Mouse (Mus musculus) liver, adult 2 months (tissue): ENCODE results near the gene Slc12a1. TPM values are rescaled to one million over a fixed set of nuclear protein-coding genes. Genes with fewer than 3 reads are reported as not detected.

ENCODE experiments used
- DNase-seq: peaks from one replicate; pipeline ENCODE4 v3.0.0-alpha.2; 2011; ENCODE audit warnings: low read depth, low spot score; ENCODE audit errors: extremely low read depth
- H3K27ac ChIP-seq: fragments of 200-500 bp; replicated peaks from 2 replicates; pipeline ENCODE4 v1.5.1; 2012; ENCODE audit warnings: low read depth, mild to moderate bottlenecking, control low read depth, inconsistent platforms, low read length; ENCODE audit not compliant: insufficient read depth
- H3K27me3 ChIP-seq: fragments of 200-500 bp; 2 replicates; pipeline ENCODE4 v1.6.1; 2012; ENCODE audit warnings: mild to moderate bottlenecking, moderate library complexity, low read length, inconsistent platforms; ENCODE audit not compliant: control insufficient read depth, insufficient read depth
- H3K36me3 ChIP-seq: fragments of 200-500 bp; 2 replicates; pipeline ENCODE4 v1.6.1; 2012; ENCODE audit warnings: low read length, inconsistent platforms; ENCODE audit not compliant: control insufficient read depth, insufficient read depth
- H3K4me1 ChIP-seq: fragments of 200-500 bp; 2 replicates; pipeline ENCODE4 v1.6.1; 2011; ENCODE audit warnings: low read length; ENCODE audit not compliant: control insufficient read depth, insufficient read depth
- H3K4me3 ChIP-seq: fragments of 200-500 bp; 2 replicates; pipeline ENCODE4 v1.5.1; 2011; ENCODE audit warnings: low read depth, mild to moderate bottlenecking, control low read depth, low read length, moderate library complexity; ENCODE audit not compliant: insufficient read depth
- H3K79me2 ChIP-seq: fragments of 200-500 bp; 2 replicates; pipeline ENCODE4 v1.6.1; 2012; ENCODE audit warnings: inconsistent platforms, mild to moderate bottlenecking, low read length, moderate library complexity; ENCODE audit not compliant: control insufficient read depth, insufficient read depth
- H3K9ac ChIP-seq: fragments of 200-500 bp; 2 replicates; pipeline ENCODE4 v1.6.1; 2012; ENCODE audit warnings: low read depth, mild to moderate bottlenecking, control low read depth, inconsistent platforms, low read length
- CTCF ChIP-seq: fragments of 200-500 bp; IDR thresholded peaks from 2 replicates; pipeline ENCODE4 v1.5.1; 2011; ENCODE audit warnings: low read depth, low read length, control low read depth
- POLR2A ChIP-seq: fragments of 200-500 bp; IDR thresholded peaks from 2 replicates; pipeline ENCODE4 v1.6.1; 2011; ENCODE audit warnings: low read length, control low read depth; ENCODE audit not compliant: insufficient read depth; ENCODE audit errors: extremely low read depth
- WGBS: fragments of 180-500 bp; shearing (Covaris S2); methylation state at CpG from one replicate; pipeline ENCODE4 v1.1.7; 2018; 5-methylcytosine and 5-hydroxymethylcytosine counted together
- polyA plus RNA-seq: library from polyadenylated mRNA; depleted of rRNA; stranded (reverse); fragments of >200 nt; gene quantifications from 2 replicates; pipeline ENCODE4 v1.2.3, GENCODE M21; 2012
- total RNA-seq: library from RNA; depleted of rRNA; stranded (reverse); fragments of >200 nt; gene quantifications from 2 replicates; pipeline ENCODE4 v1.2.3, GENCODE M21; 2014

Gene Slc12a1
- total and polyA plus RNA-seq, 2 experiments = not detected

DNA sequence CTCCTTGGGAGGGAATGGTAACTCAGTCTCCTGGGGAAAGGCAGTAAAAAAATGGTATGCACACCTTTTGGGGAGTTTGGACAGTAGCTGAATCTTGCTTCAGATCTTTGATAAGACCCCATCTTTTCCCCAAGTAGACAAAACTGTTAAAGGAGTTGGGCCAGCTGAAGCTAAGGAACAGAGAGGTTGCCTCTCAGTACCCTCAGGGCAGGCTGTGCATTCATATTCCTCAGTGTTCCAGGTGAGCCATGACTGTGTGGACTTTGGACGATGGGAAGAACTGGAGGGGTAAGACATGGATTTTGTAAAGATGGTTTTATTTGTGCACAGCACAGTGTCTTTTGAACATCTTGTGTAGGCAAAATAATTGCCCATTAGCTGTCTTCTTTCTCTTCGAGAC lies 108.0 kb downstream of the Slc12a1 start:
- 75% methylated on average over 2 of the region's 2 CpGs for WGBS
- no peak overlapping the region for H3K4me3 ChIP-seq
- H3K36me3 ChIP-seq = peaks cover 2% of the 10 kb centered on the region; the same call in 1 of the 2 replicates
- no peak overlapping the region for H3K9ac ChIP-seq
- no peak overlapping the region for H3K27ac ChIP-seq
- no peaks in the 10 kb centered on the region; the same call in 1 of the 2 replicates for H3K27me3 ChIP-seq
- DNase-seq = no peak
- H3K4me1 ChIP-seq = no peaks in the 10 kb centered on the region
- TF ChIP-seq POLR2A = no peak
- no peak for TF ChIP-seq CTCF
- no peaks in the 10 kb centered on the region for H3K79me2 ChIP-seq

DNA sequence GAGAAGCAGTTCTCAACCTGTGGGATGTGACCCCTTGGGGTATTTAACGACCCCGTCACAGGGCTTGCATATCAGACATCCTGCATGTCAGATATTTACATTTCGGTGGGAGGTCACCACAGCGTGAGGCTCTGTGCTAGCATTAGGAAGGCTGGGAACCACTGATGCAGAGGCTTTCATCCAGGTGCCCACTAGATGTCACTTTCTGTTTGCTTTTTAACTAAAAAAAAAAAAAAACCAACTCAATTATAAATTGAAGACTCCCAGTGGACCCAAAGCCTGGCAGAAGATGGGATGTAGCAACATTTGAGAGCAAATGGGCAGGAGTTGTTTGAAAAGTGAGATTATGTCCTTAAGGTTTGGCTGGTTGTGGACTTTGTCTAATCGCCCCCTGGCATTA lies 110.8 kb downstream of the Slc12a1 start:
- Histone ChIP-seq H3K9ac (no peak overlapping the region), H3K27ac (no peak overlapping the region)

DNA sequence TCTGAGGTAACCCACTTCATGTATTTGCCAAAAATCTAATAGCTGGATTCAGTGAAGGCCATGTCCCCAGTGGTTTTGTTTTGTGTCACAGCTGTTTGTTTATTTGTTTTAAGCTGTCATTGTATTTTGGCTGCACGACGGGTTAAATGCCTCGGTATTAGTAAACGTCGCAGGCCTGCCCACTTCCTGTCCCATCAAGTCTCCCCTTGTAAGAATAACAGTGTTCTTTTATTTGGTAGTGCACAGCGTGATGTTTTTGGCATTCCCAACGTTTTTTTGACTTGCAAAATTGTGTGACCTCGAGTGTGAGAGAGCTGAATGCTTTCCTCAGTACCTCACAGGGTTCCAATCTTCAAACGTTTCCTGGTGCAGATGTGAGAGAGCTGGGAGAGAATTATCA lies 111.4 kb downstream of the Slc12a1 start:
- H3K4me3 ChIP-seq = no peak overlapping the region
- no peak for TF ChIP-seq CTCF
- TF ChIP-seq POLR2A = no peak
- H3K27me3 ChIP-seq = no peaks in the 10 kb centered on the region; the same call in 1 of the 2 replicates
- H3K36me3 ChIP-seq = no peaks in the 10 kb centered on the region
- no peaks in the 10 kb centered on the region for H3K79me2 ChIP-seq
- H3K4me1 ChIP-seq = no peaks in the 10 kb centered on the region
- H3K27ac ChIP-seq = no peak overlapping the region
- no peak overlapping the region for H3K9ac ChIP-seq
- 33% methylated on average over 9 of the region's 9 CpGs for WGBS
- DNase-seq = peak; percentile 22

More for the DNA sequence above, 110.8 kb downstream of the Slc12a1 start:
- DNase-seq = no peak
- H3K4me3 ChIP-seq = no peak overlapping the region
- no peaks in the 10 kb centered on the region for H3K79me2 ChIP-seq
- H3K36me3 ChIP-seq = no peaks in the 10 kb centered on the region
- H3K4me1 ChIP-seq = no peaks in the 10 kb centered on the region
- H3K27me3 ChIP-seq = no peaks in the 10 kb centered on the region; the same call in 1 of the 2 replicates
- TF ChIP-seq POLR2A = no peak
- no peak for TF ChIP-seq CTCF
- WGBS = 21% methylated on average over 5 of the region's 5 CpGs

DNA sequence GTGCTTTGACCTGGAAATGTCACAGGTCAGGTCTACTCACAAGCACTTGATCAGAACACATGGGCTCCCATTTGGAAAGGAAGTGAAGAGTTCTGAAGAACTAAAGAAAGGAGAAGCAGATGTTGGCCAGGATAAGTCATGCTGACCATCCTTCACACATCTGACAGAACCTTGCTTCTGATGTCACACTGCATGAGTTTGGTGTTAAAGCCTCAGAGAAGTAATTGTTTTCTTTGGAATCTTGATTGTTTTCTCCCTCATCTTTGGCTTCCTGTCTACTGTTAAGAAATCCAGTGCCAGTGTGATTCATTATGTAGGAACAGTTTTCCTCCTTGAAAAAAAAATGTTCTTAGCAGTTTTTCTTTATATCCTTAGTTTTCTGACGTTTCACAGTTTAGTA lies 116.6 kb downstream of the Slc12a1 start:
- TF ChIP-seq POLR2A = no peak
- no peak for TF ChIP-seq CTCF
- peaks cover 2% of the 10 kb centered on the region; the same call in 1 of the 2 replicates for H3K27me3 ChIP-seq
- 73% methylated on average over 1 of the region's 1 CpGs for WGBS
- H3K4me3 ChIP-seq = no peak overlapping the region
- H3K36me3 ChIP-seq = no peaks in the 10 kb centered on the region
- DNase-seq = no peak
- no peaks in the 10 kb centered on the region for H3K79me2 ChIP-seq
- H3K27ac ChIP-seq = no peak overlapping the region
- H3K9ac ChIP-seq = no peak overlapping the region
- no peaks in the 10 kb centered on the region for H3K4me1 ChIP-seq

DNA sequence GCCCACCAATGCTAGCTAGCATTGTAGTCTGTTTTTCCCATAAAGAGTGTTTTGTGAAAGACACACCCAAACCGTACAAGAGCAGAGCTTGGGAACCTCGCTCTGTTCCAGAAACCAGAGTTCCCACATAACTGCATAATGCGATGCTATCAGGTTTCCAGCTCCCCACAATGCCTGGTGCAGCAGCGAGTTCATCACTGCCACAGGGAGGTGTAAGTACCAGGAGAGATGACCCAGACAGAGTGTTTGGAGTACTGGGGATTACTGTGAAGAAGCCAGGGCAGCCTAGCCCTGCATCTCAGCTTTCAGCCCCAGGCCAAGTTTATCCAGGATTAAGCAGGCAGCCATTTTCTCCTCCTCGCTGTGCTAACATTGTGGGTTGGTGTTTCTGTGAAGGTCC lies 123.3 kb downstream of the Slc12a1 start:
- Histone ChIP-seq H3K79me2 (no peaks in the 10 kb centered on the region), H3K36me3 (no peaks in the 10 kb centered on the region), H3K27ac (no peak overlapping the region), H3K27me3 (peaks cover 2% of the 10 kb centered on the region; the same call in 1 of the 2 replicates), H3K4me1 (no peaks in the 10 kb centered on the region), H3K9ac (no peak overlapping the region), H3K4me3 (no peak overlapping the region)
- TF ChIP-seq POLR2A (no peak), CTCF (no peak)
- no peak for DNase-seq
- WGBS = 77% methylated on average over 5 of the region's 5 CpGs

DNA sequence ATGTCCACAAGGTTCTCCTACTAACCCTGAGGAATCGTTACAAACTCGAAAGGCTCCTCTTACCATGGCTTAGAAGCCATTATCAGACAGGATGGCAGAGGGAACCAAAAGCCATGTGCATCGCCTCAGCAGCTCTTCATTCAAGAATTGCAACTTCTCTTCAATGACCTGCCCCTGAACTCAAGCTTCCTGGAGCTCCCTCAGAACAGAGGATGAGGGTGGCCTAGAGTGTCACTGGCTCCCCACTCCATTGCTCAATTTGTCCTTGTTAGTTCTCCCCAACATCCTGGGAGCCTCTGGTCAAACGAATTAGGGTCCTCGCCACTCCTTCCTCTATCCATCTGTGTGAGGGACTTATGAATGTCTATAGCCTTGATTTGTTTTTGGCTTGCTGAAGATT lies 124.4 kb downstream of the Slc12a1 start:
- no peak for TF ChIP-seq POLR2A
- TF ChIP-seq CTCF = no peak
- H3K27me3 ChIP-seq = no peaks in the 10 kb centered on the region
- H3K4me3 ChIP-seq = no peak overlapping the region
- H3K27ac ChIP-seq = no peak overlapping the region
- H3K4me1 ChIP-seq = no peaks in the 10 kb centered on the region
- no peak for DNase-seq
- no peaks in the 10 kb centered on the region for H3K36me3 ChIP-seq
- WGBS = 75% methylated on average over 5 of the region's 5 CpGs
- no peaks in the 10 kb centered on the region for H3K79me2 ChIP-seq
- H3K9ac ChIP-seq = no peak overlapping the region
